Mouse (Mus musculus) stomach, adult 2 months (tissue): ENCODE results near the gene Nbeal1. TPM values are rescaled to one million over a fixed set of nuclear protein-coding genes. Genes with fewer than 3 reads are reported as not detected.

Source experiments
- polyA plus RNA-seq: library from polyadenylated mRNA; depleted of rRNA; stranded (reverse); fragments of >200 nt; gene quantifications from 2 replicates; pipeline ENCODE4 v1.2.3, GENCODE M21; 2012; rRNA removed

Gene Nbeal1
- 0.23 and 0.39 TPM in 2 replicates for polyA plus RNA-seq

DNA sequence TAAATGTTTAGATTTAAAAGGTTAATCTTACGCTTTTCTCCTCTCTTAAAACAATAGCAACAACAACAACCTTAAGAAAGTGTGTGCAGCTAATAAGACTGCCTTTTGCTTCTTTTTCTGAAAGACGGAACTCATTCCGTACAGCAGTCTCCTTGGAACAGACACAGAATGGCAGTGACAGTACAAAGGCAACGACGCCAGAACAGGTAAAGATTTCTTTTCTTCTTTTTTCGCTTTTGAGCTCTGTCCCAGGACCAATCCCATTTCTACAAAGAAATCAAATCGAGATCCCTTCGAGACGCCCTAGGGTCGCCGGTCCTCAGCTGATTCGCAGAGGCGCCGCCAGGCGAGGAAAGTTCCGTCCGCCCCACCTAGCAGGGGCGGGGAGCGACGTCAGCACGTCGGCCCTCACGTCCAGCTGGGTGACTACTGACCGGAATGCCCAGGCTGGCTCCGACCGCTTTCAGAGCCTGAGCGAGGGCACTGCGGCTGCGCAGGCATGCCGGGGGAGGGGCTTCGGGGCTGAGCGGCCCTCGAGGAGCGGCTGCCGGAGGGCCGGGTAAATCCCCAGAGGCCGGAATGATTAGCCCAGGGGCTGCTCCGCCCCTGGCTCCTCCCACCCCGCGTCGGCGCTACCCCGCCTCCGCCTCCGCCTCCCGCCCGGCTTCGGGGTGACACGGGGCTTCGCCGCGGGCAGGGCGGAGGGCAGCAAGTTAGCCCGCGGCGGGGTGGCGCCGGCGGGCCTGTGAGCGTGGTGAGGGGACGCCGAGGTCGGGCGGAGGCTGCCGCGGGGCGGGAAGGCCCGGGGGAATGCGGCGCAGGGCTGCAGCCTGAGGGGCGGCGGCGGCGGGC lies at the start of gene Nbeal1:
Gene Nbeal1 (plus strand): TSS at position 668 of the 852 bp plus-strand sequence.

DNA sequence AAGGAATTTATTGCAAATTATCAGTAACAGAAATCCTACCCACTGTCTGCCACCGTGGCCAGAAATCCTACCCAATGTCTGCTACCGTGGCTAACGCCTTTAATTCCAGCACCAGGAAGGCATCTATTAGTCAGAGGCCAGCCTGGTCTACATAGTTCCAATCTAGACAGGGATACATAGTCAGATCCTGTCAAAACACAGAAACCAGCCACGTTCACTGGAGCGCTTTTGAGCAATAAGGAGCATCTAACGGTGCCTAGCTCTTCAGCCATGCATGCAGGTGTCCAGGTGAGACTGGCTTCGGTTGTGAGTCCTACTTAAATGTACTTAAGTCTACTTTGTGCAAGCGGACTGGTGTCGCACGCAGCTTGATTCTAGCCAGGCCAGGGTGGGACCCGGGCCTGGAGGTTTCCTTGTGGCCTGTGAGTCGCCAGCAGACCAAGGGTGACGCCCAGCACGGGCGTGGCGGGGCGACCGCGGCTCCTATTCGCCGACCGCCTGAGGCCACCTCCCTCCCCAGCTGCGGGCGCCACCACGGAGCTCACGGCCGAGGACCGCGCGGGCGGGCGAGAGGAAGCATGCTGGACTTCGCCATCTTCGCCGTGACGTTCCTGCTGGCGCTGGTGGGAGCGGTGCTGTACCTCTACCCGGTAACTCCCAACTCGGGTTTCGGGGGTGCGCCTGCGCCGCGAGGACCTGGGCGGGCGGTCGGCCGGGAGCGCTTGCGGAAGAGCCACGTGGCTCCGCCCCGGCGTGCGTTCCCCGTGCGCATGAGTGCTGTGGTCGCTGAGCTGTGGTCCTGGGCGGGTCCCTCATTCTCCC lies 162.6 kb downstream of the Nbeal1 start, which contains the start of gene Cyp20a1:
Gene Cyp20a1 (plus strand): TSS at position 516 of the 822 bp plus-strand sequence.

Other genes starting within 250 kb of the Nbeal1 start
- 0.02 and 0.06 TPM in 2 replicates for gene Ica1l, start 137.4 kb upstream of the Nbeal1 start, polyA plus RNA-seq
- 0.10 and 0.47 TPM in 2 replicates for gene Carf, start 82.4 kb upstream of the Nbeal1 start, polyA plus RNA-seq
- 0.62 and 0.82 TPM in 2 replicates for gene Wdr12, start 82.0 kb upstream of the Nbeal1 start, polyA plus RNA-seq
- 0.92 and 1.4 TPM in 2 replicates for gene Cyp20a1, start 162.7 kb downstream of the Nbeal1 start, polyA plus RNA-seq
- gene Abi2, start 229.0 kb downstream of the Nbeal1 start, polyA plus RNA-seq, result 1.6 and 1.7 TPM in 2 replicates